Mouse (Mus musculus) midbrain, embryonic 11.5 days (tissue): Measurements from ENCODE around the gene Osbp. TPM values are rescaled to one million over a fixed set of nuclear protein-coding genes. Genes with fewer than 3 reads are reported as not detected.

Source experiments
- microRNA-seq: library from miRNA; unstranded; fragments of <30 nt; microRNA quantifications from one replicate; pipeline ENCODE4, GENCODE M21; 2017
- polyA plus RNA-seq: library from polyadenylated mRNA; unstranded; fragments of >200 nt; fragmentation: Nextera tagmentation; extraction: Ambion mirVana; gene quantifications from 2 replicates; pipeline ENCODE4 v1.2.1, GENCODE M21; 2014

Osbp gene
- polyA plus RNA-seq, 1 experiment from 2014 or later = 6.0 TPM

Small RNAs within 50 kb of the gene (microRNA-seq; reads per million reads assigned to microRNA genes)
- gene Mir6994 = 6.8 reads per million, percentile 25 among the genes with 10 or more reads in this experiment

Other genes with a start within 250 kb of the Osbp start
- not detected in 2 replicates for gene Gif, start 218.4 kb upstream of the Osbp start, polyA plus RNA-seq
- 57.2 and 60.8 TPM in 2 replicates for gene Mrpl16, start 195.6 kb upstream of the Osbp start, polyA plus RNA-seq
- 19.5 and 23.1 TPM in 2 replicates for gene Stx3, start 146.5 kb upstream of the Osbp start, polyA plus RNA-seq
- gene Olfr1417, start 126.7 kb upstream of the Osbp start, polyA plus RNA-seq = not detected in 2 replicates
- gene Olfr1418, start 104.9 kb upstream of the Osbp start, polyA plus RNA-seq = not detected in 2 replicates
- gene Olfr1419, start 90.8 kb upstream of the Osbp start, polyA plus RNA-seq = not detected in 2 replicates
- gene Olfr1420, start 79.4 kb upstream of the Osbp start, polyA plus RNA-seq = 0.08 TPM in 1 of 2 replicates, not detected in the other
- 30.2 and 30.3 TPM in 2 replicates for gene Patl1, start 53.5 kb upstream of the Osbp start, polyA plus RNA-seq
- 0.03 TPM in 1 of 2 replicates, not detected in the other for gene Olfr1423, start 75.4 kb downstream of the Osbp start, polyA plus RNA-seq
- not detected in 2 replicates for gene Olfr1424, start 96.7 kb downstream of the Osbp start, polyA plus RNA-seq
- gene Olfr1425, start 111.8 kb downstream of the Osbp start, polyA plus RNA-seq = not detected in 2 replicates
- not detected in 2 replicates for gene Olfr1426, start 126.1 kb downstream of the Osbp start, polyA plus RNA-seq
- gene Olfr1427, start 137.4 kb downstream of the Osbp start, polyA plus RNA-seq = not detected in 2 replicates
- gene Olfr1428, start 150.0 kb downstream of the Osbp start, polyA plus RNA-seq = not detected in 2 replicates
- not detected in 2 replicates for gene Olfr76, start 157.3 kb downstream of the Osbp start, polyA plus RNA-seq
- not detected in 2 replicates for gene Olfr1555-ps1, start 204.2 kb downstream of the Osbp start, polyA plus RNA-seq
- gene Olfr1431, start 234.7 kb downstream of the Osbp start, polyA plus RNA-seq = not detected in 2 replicates